Mouse (Mus musculus): Measurements from ENCODE around the gene Gm3233.
"Not testable (repeated sequence)": the region's sequence is repeated elsewhere in the genome, so short reads cannot be mapped to it uniquely, and the experiment has no call there.

The Gm3233 gene

GRCm38 (mm10) chr10:77759582-77759981 lies at the start of gene Gm3233:
Gm3233 (minus strand) TSS chr10:77759682.
- DNase-seq, result not testable (repeated sequence)

- no peak for DNase-seq
Measured at GRCm38 (mm10) chr10:77804095-77804494, 44.6 kb upstream of the Gm3233 start.

- DNase-seq, result no peak
Measured at GRCm38 (mm10) chr10:77798921-77799508, 39.5 kb upstream of the Gm3233 start, which contains the start of gene Gm19668. Gm19668 (minus strand) TSS chr10:77799133.

GRCm38 (mm10) chr10:77798164-77798920 lies 38.9 kb upstream of the Gm3233 start:
- peak in 1 of 2 experiments; percentile 52 for DNase-seq

GRCm38 (mm10) chr10:77797677-77798076 lies 38.2 kb upstream of the Gm3233 start:
- no peak for DNase-seq

GRCm38 (mm10) chr10:77794976-77795375 lies 35.5 kb upstream of the Gm3233 start, which contains the start of gene Gm9639:
Gm9639 (minus strand) TSS chr10:77795076.
- no peak for DNase-seq

GRCm38 (mm10) chr10:77788621-77789020 lies 29.1 kb upstream of the Gm3233 start:
- DNase-seq, result no peak

GRCm38 (mm10) chr10:77787876-77788275 lies 28.4 kb upstream of the Gm3233 start, which contains the start of gene Gm7137:
Gm7137 (minus strand) TSS chr10:77788200.
- not testable (repeated sequence) for DNase-seq

- not testable (repeated sequence) for DNase-seq
Measured at GRCm38 (mm10) chr10:77783396-77783795, 23.9 kb upstream of the Gm3233 start.

GRCm38 (mm10) chr10:77782442-77782841 lies 23.0 kb upstream of the Gm3233 start, which contains the start of gene Gm3250:
Gm3250 (minus strand) TSS chr10:77782542.
- DNase-seq, result not testable (repeated sequence)

GRCm38 (mm10) chr10:77776844-77777243 lies 17.4 kb upstream of the Gm3233 start, which contains the start of gene Gm7138:
Gm7138 (minus strand) TSS chr10:77776944.
- not testable (repeated sequence) for DNase-seq

GRCm38 (mm10) chr10:77772142-77772541 lies 12.7 kb upstream of the Gm3233 start:
- DNase-seq, result not testable (repeated sequence)

- not testable (repeated sequence) for DNase-seq
Measured at GRCm38 (mm10) chr10:77771225-77771624, 11.7 kb upstream of the Gm3233 start, which contains the start of gene Gm3238. Gm3238 (minus strand) TSS chr10:77771325.

- DNase-seq, result no peak
Measured at GRCm38 (mm10) chr10:77769727-77770126, 10.2 kb upstream of the Gm3233 start.

GRCm38 (mm10) chr10:77753448-77753847 lies 6.0 kb downstream of the Gm3233 start:
- DNase-seq, result no peak

- DNase-seq, result not testable (repeated sequence)
Measured at GRCm38 (mm10) chr10:77752312-77752711, 7.2 kb downstream of the Gm3233 start.

GRCm38 (mm10) chr10:77751254-77751653 lies 8.2 kb downstream of the Gm3233 start, which contains the start of gene Gm9736:
Gm9736 (minus strand) TSS chr10:77751354.
- not testable (repeated sequence) for DNase-seq

GRCm38 (mm10) chr10:77750686-77751085 lies 8.8 kb downstream of the Gm3233 start:
- DNase-seq, result not testable (repeated sequence)

GRCm38 (mm10) chr10:77741924-77742688 lies 17.4 kb downstream of the Gm3233 start, which contains the start of gene Gm18596:
Gm18596 (minus strand) TSS chr10:77742638.
- DNase-seq, result not testable (repeated sequence)

GRCm38 (mm10) chr10:77738929-77739328 lies 20.6 kb downstream of the Gm3233 start:
- DNase-seq, result no peak

GRCm38 (mm10) chr10:77735928-77736327 lies 23.6 kb downstream of the Gm3233 start:
- no peak for DNase-seq

GRCm38 (mm10) chr10:77729241-77729640 lies 30.2 kb downstream of the Gm3233 start:
- DNase-seq, result no peak

GRCm38 (mm10) chr10:77728280-77728679 lies 31.2 kb downstream of the Gm3233 start:
- no peak for DNase-seq

Data from lung, postnatal 4 days (tissue).